Mouse (Mus musculus): Measurements from ENCODE around the gene Tln2.

Tln2 gene

DNA sequence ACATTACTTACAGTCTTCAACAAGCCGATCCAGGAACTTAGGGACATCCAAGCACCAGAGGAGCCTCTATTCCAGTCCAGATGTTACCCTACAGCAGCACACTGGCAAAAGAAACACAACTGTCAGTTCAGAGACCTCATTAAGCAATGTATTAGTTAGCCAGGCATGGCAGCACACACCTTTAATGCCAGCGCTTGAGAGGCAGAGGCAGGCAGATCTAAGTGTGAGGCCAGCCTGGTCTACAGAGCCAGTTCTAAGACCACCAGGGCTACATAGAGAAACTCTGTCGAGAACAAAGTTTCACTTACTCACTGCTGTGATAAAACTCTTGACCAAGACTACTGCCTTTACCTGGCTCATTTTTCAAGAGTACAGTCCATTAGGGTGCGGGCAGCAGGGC is at the start of gene Tln2:
TSS of gene Tln2 (minus strand) at position 101 of the 400 bp plus-strand sequence.
- DNase-seq (ENCODE audit: low read depth, low spot score) = no peak

DNA sequence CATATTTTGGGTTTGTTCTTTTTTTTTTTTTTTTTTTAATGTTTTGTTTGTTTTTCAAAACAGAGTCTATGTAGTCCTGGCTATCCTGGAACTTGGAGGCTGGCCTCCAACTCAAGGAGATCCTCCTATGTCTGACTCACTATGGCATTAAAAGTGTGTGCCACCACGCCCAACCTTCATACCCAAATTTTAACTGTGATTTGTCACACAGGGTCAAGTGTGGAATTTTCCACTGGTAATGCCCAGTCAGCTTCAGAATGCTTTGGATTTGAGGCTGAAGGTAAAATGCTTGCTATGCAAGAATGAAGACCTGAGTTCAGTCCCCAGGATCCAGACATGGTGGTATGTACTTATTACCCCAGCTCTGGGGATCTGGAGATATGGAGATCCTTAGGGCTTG is 49.7 kb upstream of the Tln2 start:
- DNase-seq (ENCODE audit: low read depth, low spot score) = no peak

DNA sequence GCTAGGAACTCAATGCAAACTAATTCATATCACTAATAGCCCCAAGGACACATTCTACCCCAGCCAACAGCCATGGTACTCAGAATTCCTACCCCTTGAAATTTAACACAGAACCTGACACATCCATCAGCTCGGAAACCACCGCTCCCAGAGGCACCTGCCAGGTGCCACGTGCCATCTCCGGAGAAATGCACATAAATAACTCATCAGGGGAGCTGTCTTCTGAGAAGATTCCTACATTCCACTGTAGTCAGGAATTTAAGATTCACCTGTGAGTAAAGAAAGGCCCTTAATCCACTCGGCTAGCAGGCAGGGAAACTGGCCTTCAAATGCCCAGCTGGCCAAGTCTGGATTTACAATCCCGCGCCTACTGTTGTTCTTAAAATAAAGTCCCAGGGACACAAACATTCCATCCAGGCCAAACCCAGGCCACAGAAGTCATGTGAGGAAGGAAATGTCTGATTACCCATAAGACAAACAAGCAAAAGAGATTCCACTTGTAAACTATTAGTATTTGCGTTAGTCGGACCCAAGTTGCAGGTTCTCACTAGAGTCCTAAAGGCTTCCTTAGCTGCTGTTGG is 48.4 kb upstream of the Tln2 start:
- DNase-seq (ENCODE audit: low read depth, low spot score) = no peak

DNA sequence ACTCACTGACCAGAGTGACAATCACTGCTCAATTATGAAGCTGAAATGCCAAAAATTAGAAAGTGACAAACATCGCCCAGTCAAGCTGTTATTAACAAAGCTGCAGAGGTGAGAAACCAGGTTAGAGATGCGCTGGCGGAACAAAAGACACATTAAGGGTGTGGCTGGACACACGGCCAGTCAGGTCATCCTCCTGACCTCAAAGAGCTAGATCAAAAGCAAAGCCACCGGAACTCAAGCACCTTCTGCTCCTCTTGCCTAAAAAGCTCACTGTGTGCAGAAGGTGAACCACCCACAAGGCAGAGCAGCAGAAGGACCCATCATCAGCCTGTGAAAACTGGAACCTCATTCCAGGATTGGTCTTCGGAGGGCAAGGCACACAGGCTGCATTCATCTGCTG is 47.8 kb upstream of the Tln2 start:
- DNase-seq (ENCODE audit: low read depth, low spot score) = no peak

DNA sequence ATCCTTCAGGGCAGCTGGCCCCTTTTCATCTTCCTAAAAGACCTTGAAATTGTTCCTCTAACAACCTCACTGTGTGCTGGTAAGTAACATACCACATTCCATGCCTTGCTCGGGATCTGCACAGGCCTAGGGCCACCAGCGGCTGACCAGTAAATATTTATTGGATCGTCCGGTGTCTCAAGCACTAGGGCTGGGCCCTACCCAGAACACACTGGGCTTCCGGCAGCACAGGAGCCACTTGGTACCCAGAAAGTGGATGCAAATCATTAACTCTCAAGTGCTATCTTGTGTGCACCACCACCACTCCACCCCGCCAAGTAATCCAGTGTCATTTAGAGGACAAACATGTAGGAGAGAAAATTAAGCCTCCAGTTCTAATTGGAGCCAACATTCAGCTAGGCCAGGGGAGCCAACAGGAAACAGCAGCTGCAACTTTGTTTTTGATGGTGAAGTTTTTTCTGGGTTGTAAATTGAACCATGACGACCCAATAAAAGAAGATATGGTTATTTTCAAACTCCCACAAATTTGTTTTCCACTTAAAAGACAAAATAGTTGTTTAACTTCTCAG is 46.4 kb upstream of the Tln2 start:
- no peak for DNase-seq (ENCODE audit: low read depth, low spot score)

DNA sequence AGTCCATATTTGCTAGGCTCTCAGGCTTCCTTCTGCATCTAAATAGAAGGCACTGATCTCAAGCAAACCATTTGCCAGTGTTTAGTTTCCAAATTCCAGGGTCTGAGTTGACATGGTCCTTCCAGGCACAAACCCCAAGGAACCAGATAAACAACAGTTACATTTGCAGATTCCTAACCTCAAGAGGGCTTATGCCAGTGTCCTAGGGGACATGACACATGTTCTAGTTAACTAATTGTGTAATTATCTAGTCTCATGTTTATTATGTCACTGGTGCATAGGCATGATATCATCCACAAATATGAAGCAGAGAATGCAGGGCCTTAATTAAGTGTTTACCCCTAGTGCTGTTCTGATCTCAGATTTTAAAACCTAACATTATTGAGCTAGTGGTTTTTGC is 45.4 kb upstream of the Tln2 start:
- no peak for DNase-seq (ENCODE audit: low read depth, low spot score)

DNA sequence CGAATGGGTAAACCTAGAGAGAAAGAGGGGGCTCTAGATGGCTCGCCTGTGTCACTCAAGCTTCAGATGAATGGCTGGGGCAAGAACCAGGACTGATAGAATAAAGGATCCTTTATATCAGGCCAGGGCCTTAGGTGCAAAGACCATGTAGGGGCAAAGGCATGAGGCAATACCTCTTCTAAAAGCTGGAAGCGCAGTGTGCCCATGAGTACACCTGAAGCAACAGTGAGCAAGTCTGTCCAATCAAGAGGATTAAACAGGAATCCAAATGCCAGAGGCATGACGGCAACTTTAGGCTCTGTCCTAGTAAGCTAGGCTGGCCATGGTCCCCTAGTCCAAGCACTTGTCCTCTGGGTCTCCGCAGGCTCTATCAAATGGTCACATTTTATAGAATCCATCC is 42.8 kb upstream of the Tln2 start:
- no peak for DNase-seq (ENCODE audit: low read depth, low spot score)

DNA sequence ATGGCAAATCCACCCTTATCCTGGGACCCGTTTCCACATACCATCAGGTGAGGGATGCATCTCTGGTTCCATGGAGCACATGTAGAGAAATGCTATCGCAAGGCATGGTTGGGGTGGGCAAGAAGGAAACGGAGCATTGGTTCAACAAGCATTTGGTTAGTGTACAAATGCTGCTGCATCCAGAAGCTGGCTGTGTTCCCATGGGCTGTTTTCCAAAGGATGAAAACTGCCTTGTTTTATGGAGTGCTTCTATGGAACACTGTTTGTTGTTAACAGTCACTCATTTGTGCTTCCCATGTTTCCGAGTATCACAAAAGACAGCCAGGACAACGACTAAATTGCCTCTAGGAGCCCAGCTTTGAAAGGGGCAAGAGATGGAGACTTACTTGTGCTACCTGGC is 35.7 kb upstream of the Tln2 start:
- DNase-seq (ENCODE audit: low read depth, low spot score) = no peak

DNA sequence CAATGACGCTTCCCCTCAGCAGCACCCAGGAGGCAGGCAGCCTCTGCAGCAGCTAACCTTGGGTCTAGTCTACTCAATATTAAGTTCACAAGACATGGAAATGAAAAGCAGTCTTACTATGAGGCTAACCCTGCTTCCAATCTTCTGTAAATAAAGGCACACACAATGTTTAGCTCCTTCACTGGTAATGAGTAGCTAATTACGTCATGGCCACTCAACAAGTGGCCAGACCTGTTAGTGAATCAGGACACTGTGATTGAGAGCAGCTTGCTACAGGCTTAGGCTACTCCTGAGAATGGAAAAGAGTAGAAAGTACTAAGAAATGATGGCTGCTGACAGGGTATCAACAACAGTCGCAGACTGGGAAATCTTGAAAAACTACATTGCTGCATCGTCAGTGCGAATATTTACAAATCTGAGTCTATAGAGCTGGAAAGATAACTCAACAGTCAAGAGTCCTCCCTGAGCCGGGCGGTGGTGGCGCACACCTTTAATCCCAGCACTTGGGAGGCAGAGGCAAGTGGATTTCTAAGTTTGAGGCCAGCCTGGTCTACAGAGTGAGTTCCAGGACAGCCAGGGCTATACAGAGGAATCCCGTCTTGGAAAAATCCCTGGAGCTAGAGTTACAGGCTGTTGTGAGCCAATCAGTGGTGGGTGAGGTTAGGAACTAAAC is 34.1 kb upstream of the Tln2 start:
- no peak for DNase-seq (ENCODE audit: low read depth, low spot score)

DNA sequence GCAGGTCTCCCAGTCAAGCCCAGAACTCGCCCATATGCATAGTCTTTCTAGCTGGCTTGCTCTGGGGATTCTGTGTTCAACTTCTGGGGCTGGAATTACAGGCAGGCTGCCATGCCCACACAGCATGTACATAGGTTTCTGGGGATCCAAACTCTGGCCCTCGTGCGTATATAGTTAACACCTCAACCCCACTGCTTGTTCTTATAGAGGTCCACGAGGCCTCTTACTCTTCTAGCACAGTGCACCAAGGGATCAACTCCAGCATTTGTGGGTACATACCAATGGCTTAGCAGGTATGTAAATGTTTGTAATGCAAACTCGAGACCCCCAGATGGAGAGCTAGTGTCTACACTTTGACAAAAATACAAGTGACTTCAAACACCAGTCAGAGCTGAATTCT is 33.2 kb upstream of the Tln2 start:
- no peak for DNase-seq (ENCODE audit: low read depth, low spot score)

DNA sequence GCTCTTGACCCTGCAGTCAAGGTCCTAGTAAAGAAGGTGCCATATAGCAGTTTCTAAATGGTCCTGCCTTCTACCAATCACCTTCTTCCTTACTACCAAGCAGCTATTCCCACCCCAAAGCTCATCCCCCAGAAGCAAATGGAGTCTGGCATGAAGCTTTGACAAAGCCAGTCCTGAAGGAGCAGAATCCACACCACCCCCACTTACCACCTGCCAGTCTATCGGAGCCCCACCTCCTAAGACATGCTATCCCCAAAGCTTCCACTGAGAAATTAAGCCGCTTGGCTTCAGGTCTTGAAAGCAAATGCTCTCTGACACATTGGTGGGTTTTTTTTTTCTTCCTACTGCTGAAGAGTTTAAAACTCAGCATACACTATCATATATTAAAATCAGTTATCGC is 27.6 kb upstream of the Tln2 start:
- DNase-seq (ENCODE audit: low read depth, low spot score) = no peak

DNA sequence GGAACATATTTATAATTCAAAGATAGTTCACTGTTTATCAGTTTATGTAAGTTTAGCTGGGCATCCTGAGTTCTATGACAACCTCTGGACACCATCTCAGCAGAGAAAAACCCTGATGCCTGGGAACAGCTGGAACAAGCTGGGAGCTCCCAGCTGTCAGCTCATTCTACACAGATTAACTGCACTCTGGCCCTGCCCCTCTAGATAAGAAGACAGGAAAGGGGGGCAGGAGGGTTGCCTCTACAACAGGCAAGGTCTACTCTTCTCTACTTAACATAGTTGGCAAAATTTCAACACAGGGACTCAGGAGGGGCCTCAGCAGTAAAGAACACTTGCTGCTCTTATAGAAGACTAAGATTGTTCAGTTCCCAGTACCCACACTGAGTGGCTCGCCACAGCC is 27.0 kb upstream of the Tln2 start:
- no peak for DNase-seq (ENCODE audit: low read depth, low spot score)

DNA sequence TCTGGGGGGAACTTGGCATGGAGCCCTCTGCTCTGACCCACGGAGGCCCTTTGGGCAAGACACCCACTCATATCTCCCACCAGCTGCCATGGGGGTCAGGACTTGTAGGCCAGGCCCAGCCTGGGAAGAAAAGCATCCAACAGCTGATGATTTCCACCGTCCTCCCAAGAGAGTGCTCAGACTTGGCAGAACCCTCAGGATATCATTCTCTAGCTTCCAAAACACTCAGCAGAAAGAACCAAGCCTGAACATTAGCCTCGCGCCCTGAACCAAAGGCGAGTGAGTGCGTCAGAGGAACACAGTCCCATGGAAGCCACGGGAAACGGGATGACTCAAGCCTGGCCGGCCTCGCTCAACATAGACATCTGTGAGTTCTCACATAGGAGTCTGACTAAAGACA is 25.4 kb upstream of the Tln2 start:
- no peak for DNase-seq (ENCODE audit: low read depth, low spot score)

DNA sequence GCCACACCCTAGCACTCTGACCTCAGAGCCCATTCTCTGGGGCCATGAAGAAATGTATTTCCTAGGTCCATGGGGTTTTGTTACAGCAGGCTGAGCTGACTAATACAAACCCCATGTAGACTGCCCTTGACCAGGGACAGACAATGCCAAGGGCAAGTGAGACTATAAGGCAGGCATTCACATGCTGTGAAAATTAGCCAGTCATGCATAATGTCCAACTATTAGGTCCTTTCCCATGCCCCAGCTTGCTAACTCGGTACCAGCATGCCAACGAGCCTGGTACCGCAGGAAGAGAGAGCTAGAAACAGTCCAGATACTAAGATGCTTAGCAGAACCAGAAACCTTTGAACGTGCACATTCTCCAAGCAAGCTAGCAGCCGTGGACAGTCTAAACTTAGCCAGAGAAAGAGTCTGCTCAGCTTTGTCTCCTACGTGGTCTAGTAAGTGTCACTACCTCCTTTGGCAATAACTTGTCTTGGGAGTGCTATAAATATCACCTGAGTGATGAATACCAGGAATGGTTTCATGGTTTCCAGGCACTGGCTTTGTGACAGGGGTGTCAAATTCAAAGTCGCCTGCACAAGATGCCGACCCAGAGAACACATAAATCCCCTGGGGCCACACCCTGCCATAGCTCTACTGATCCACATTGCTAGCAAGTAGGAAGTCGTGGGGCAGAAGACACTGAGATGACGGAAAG is 22.2 kb upstream of the Tln2 start:
- no peak for DNase-seq (ENCODE audit: low read depth, low spot score)

DNA sequence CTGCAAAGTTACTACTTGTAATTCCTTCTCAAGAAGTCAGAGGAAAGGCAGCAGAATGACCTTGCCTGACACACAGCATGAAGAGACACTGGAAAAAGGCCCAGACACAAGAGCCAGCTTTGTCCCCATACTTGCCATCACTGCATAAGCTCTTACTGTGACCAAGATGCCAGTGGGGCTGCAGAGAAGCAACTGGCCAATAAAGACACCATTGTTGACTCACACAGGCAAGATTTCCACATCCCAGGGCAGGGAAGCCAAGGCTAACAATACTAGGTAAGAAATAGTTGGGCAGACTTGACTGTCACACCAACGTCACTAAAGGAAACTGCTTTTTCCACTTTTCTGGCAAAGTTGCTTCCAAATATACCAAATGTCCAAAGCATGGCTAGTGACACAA is 20.0 kb upstream of the Tln2 start:
- DNase-seq (ENCODE audit: low read depth, low spot score) = no peak

DNA sequence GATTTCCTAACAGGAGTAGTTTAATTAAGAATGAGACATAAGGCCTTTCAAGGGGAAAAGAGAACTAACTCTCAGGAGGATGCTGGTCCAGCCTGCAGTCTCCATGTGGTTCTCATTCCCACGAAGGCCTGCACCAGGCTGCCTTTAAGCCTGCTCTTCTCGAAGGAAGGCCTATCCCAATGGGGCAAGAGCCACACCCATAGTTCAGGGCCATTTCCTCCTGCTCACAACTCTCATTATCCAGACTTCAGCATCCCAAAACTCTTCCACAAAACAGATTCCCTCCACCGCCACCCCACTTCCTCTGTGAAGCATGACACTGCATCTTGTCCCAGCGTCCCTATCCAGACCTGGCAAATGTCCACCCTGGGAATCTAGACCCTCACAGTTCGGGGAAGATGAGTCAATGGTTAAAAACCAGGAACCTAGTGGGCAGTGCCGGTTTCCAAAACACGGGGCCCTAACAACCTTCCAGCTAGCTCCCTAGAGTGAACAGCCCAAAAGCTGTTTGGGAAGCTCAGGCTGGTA is 15.3 kb upstream of the Tln2 start:
- DNase-seq (ENCODE audit: low read depth, low spot score) = no peak

DNA sequence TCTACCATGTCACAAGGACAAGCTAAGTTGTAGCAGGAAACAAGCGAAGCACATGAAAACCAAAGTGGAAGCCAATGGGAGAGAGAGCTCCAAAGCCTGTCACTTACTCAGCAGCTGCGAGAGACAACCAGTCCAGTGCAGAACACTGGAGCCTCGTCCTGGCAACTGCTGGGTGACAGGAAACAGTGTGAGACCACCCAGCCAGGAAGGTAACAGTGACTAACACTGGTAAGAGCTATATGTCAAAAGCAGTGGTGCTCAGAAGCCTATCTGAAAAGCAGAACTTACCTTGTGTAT is 14.1 kb upstream of the Tln2 start:
- DNase-seq (ENCODE audit: low read depth, low spot score) = no peak

DNA sequence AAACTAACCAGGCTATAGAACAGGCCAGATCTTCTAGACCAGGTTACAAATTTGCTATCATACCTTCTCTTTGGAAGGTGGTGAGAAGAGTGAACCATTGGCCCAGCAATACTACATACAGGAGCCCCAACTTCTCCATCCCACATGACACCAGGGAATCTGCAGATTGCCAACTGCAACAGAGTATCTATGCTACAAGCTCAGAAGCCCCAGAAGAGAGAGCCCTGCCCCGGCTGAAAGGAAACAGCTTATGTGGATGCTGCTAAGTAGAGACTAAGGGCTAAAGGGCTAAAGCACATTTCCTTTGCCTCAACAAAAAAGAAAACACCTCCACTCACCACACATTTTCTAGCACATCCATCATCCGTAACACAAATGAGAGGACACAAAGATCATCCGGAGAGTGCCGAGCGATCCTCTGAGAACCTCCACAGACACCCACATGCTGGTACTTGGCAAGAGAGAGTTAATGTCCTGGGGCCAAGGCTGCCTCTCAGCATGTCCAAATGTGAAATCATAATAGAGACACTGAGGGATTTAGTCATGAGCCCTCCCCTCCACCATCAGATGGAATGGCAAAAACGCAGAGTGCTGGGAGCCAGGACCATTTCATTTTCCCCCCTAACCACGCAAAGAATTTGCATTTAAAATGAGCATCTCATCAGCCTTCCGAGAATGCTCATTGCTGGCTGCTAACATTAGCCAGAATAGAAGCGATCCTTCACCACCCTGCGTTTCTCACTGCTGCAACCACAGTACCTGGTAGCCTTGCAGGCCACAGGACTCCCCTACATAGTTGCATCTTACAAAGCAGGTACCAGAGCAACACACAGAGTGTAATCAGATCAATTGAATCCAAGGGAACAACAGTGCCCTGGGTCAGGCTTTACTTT is 13.5 kb upstream of the Tln2 start:
- no peak for DNase-seq (ENCODE audit: low read depth, low spot score)

DNA sequence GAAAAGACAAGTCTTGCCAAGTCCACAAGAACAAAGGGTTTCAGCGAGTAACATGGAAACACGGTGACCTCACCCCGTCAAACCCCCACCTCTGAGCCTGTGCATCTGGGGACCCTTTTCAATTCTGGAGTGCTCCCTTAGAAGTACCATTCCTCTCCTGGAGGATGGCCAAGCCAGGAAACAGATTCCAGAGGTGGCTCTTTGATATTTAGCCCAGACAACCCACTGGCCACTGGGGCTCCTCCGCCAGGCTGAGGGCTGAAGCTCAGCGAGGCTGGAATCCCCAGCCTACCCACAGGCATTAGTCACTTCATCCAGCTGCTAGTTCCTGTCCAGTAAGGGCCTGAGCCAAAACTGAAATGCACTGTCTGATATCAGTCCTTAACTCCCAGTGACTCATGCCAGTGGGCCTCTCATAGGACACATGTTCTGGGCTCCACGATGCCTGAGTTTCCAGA is 6.3 kb upstream of the Tln2 start:
- DNase-seq (ENCODE audit: low read depth, low spot score) = no peak

DNA sequence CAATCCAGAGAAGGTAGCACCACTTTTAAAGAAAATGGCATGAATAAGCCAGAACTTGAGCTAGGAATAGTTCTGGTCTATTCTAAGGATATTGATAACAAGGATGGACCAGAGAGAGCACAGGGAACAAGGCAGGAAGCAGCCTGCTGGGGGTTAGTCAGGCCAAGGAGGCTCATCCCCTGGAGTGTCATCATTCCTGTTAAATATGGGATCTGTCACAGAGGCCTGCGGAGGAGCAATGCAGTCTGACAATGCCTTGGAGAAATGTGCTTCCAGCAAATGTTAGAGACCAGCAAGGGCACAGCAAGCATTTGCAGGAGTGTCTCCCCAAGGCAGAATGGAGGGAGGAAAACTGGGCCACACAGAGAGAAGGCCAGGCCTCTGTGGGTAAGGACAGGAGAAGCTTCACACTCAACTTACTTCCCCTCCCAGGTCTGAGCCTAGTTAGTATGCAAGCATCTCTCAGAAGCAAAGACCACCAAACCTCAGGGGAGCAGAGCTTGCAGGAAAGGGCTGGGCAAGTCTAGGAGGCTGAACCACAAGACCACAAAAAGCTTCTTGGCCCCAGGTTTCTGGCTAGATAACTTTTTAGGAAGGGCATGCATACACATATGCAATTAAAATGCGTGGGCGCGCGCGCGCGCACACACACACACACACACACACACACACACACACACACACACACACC is 9.5 kb downstream of the Tln2 start:
- DNase-seq (ENCODE audit: low read depth, low spot score) = no peak

DNA sequence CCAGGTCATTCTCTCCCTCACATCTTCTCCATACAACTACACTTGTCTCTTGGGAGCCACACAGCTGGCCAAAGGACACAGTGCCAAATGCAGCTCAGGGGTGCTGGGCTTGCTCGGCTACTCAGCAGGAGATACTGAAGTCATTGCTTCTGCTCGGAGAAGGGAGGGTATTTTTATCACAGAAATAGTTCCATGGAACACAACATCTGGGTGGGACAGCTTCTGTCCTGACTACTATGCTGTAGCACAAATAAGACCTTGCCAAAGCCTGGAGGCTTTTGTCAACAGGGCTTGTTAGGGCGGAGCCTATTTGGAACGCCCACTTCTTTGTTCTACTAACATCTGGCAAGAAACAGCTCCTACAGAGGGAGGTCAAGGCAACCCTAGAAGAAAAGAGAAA is 10.2 kb downstream of the Tln2 start:
- DNase-seq (ENCODE audit: low read depth, low spot score) = no peak
